Mouse (Mus musculus) adipocyte (in vitro differentiated cells): ENCODE data around the gene Edc4.

Experiments used
- DNase-seq: peaks from one replicate; pipeline ENCODE4 v3.0.0-alpha.2; 2016; ENCODE audit warnings: low spot score

The Edc4 gene

GRCm38 (mm10) chr8:105942542-105942941 lies 61.9 kb downstream of the Edc4 start:
- no peak for DNase-seq

DNA sequence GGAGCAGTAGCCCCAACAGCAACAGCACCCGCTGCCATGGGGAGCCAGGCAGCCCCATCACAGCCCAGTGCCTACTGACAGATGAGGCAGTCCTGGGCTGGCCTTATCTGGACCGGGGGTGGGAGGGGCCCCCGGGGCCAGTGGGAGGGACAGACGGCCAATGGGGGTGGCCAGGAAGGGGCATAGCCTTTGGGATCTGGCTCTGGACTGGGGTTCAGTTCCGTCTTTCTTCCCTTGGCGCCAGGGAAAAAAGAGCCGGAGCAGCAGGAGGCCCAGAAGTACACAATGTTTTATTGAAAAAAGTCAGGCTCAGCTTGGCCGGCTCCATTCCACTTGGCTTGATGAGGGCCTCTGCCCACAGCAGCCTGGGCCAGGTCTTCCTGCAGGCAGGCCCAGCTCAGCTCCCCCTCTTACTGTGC lies 62.6 kb downstream of the Edc4 start, which contains the start of gene Lcat:
Gene Lcat (minus strand): TSS at position 62 of the 419 bp plus-strand sequence.
- no peak for DNase-seq
